Mouse (Mus musculus) forebrain, embryonic 11.5 days (tissue): ENCODE data around the gene Ndufa4l2. TPM values are rescaled to one million over a fixed set of nuclear protein-coding genes. Genes with fewer than 3 reads are reported as not detected.

Experiments used
- ATAC-seq: fragments of 200-750 bp; cut with Nextera tagmentation; replicated peaks from 2 replicates; pipeline ENCODE4 v1.8.0; 2017; ENCODE audit warnings: moderate TSS enrichment; ENCODE audit not compliant: low FRiP score
- DNase-seq: peaks from one replicate; pipeline ENCODE4 v3.0.0-alpha.2; 2017; ENCODE audit warnings: low spot score
- H3K27ac ChIP-seq: fragments of 300-500 bp; sonication (generic); 2 replicates; pipeline ENCODE4 v1.5.1; 2014; ENCODE audit warnings: low read depth, low read length
- H3K27me3 ChIP-seq: fragments of 300-500 bp; sonication (generic); 2 replicates; pipeline ENCODE4 v1.6.1; 2014; ENCODE audit warnings: mild to moderate bottlenecking, low read length, mixed read lengths; ENCODE audit not compliant: control insufficient read depth, insufficient read depth
- H3K36me3 ChIP-seq: fragments of 300-500 bp; sonication (generic); 2 replicates; pipeline ENCODE4 v1.6.1; 2014; ENCODE audit warnings: mild to moderate bottlenecking, low read length, moderate library complexity, mixed read lengths; ENCODE audit not compliant: control insufficient read depth, insufficient read depth
- H3K4me1 ChIP-seq: fragments of 300-500 bp; sonication (generic); replicated peaks from 2 replicates; pipeline ENCODE4 v1.6.1; 2014; ENCODE audit warnings: low read length, mixed read lengths; ENCODE audit not compliant: control insufficient read depth, insufficient read depth
- H3K4me2 ChIP-seq: fragments of 300-500 bp; sonication (generic); 2 replicates; pipeline ENCODE4 v1.6.1; 2014; ENCODE audit warnings: low read depth, mild to moderate bottlenecking, low read length, moderate library complexity, mixed read lengths; ENCODE audit not compliant: severe bottlenecking
- H3K4me3 ChIP-seq: fragments of 300-500 bp; sonication (generic); 2 replicates; pipeline ENCODE4 v1.5.1; 2014; ENCODE audit warnings: low read depth, low read length
- H3K9ac ChIP-seq: fragments of 300-500 bp; sonication (generic); 2 replicates; pipeline ENCODE4 v1.6.1; 2014; ENCODE audit warnings: low read length
- H3K9me3 ChIP-seq: fragments of 300-500 bp; sonication (generic); 2 replicates; pipeline ENCODE4 v1.6.1; 2016; ENCODE audit warnings: low read length, mixed read lengths; ENCODE audit not compliant: control insufficient read depth
- WGBS: fragments of 180-500 bp; shearing (Covaris S2); extraction: QIAGEN DNeasy Blood & Tissue Kit; methylation state at CpG from one replicate; pipeline ENCODE4 v1.1.7; 2014; 5-methylcytosine and 5-hydroxymethylcytosine counted together
- polyA plus RNA-seq: library from polyadenylated mRNA; unstranded; fragments of >200 nt; fragmentation: Nextera tagmentation; extraction: Ambion mirVana; gene quantifications from 2 replicates; pipeline ENCODE4 v1.2.1, GENCODE M21; 2014

Ndufa4l2 gene
- polyA plus RNA-seq, 1 experiment from 2014 or later = 6.1 TPM

- no peaks in the 10 kb centered on the region for H3K27me3 ChIP-seq
- H3K36me3 ChIP-seq = peaks cover 7% of the 10 kb centered on the region; the same call in 1 of the 2 replicates
- no peak overlapping the region for H3K27ac ChIP-seq
- WGBS = 92% methylated on average over 10 of the region's 10 CpGs
- no peak overlapping the region for H3K4me3 ChIP-seq
- H3K9me3 ChIP-seq = no peaks in the 10 kb centered on the region
- no peak overlapping the region for H3K4me2 ChIP-seq
- no peak overlapping the region for H3K9ac ChIP-seq
- DNase-seq (no peak), ATAC-seq (no peak)
- H3K4me1 ChIP-seq = no peaks in the 10 kb centered on the region
Measured at GRCm38 (mm10) chr10:127485235-127485634, 29.5 kb upstream of the Ndufa4l2 start.

- no peak for ATAC-seq
- no peaks in the 10 kb centered on the region for H3K9me3 ChIP-seq
- no peak for DNase-seq
- H3K4me1 ChIP-seq = no peaks in the 10 kb centered on the region
- no peaks in the 10 kb centered on the region for H3K27me3 ChIP-seq
- H3K27ac ChIP-seq = no peak overlapping the region
- no peak overlapping the region for H3K9ac ChIP-seq
- 90% methylated on average over 7 of the region's 7 CpGs for WGBS
- peaks cover 13% of the 10 kb centered on the region for H3K36me3 ChIP-seq
- no peak overlapping the region for H3K4me2 ChIP-seq
- H3K4me3 ChIP-seq = no peak overlapping the region
Measured at GRCm38 (mm10) chr10:127488856-127489255, 25.9 kb upstream of the Ndufa4l2 start.

GRCm38 (mm10) chr10:127490160-127491127, 24.3 kb upstream of the Ndufa4l2 start:
- no peak overlapping the region for H3K9ac ChIP-seq
- peaks cover 6% of the 10 kb centered on the region for H3K36me3 ChIP-seq
- no peaks in the 10 kb centered on the region for H3K9me3 ChIP-seq
- no peaks in the 10 kb centered on the region for H3K27me3 ChIP-seq
- H3K27ac ChIP-seq = no peak overlapping the region
- no peak overlapping the region for H3K4me2 ChIP-seq
- 83% methylated on average over 18 of the region's 18 CpGs for WGBS
- H3K4me1 ChIP-seq = no peaks in the 10 kb centered on the region
- ATAC-seq (no peak), DNase-seq (no peak)
- no peak overlapping the region for H3K4me3 ChIP-seq

- ATAC-seq (no peak), DNase-seq (no peak)
- Histone ChIP-seq H3K4me3 (no peak overlapping the region), H3K4me1 (no peaks in the 10 kb centered on the region), H3K27ac (no peak overlapping the region), H3K9ac (no peak overlapping the region), H3K4me2 (no peak overlapping the region), H3K36me3 (peaks cover 6% of the 10 kb centered on the region), H3K27me3 (no peaks in the 10 kb centered on the region), H3K9me3 (no peaks in the 10 kb centered on the region)
- whole genome bisulfite sequencing = 82% methylated on average over 8 of the region's 8 CpGs
Measured at GRCm38 (mm10) chr10:127491128-127491512, 23.6 kb upstream of the Ndufa4l2 start.

- H3K4me3 ChIP-seq = no peak overlapping the region
- no peak overlapping the region for H3K9ac ChIP-seq
- DNase-seq = no peak
- H3K4me2 ChIP-seq = no peak overlapping the region
- 91% methylated on average over 3 of the region's 3 CpGs for WGBS
- peaks cover 6% of the 10 kb centered on the region for H3K36me3 ChIP-seq
- H3K27ac ChIP-seq = no peak overlapping the region
- H3K27me3 ChIP-seq = no peaks in the 10 kb centered on the region
- no peak for ATAC-seq
- no peaks in the 10 kb centered on the region for H3K9me3 ChIP-seq
- H3K4me1 ChIP-seq = no peaks in the 10 kb centered on the region
Measured at GRCm38 (mm10) chr10:127492118-127492517, 22.6 kb upstream of the Ndufa4l2 start.

- Histone ChIP-seq H3K9me3 (no peaks in the 10 kb centered on the region), H3K4me1 (no peaks in the 10 kb centered on the region), H3K4me3 (no peak overlapping the region), H3K9ac (no peak overlapping the region), H3K4me2 (no peak overlapping the region), H3K27me3 (no peaks in the 10 kb centered on the region), H3K36me3 (peaks cover 6% of the 10 kb centered on the region), H3K27ac (no peak overlapping the region)
- WGBS = 96% methylated on average over 3 of the region's 3 CpGs
- no peak for DNase-seq
- no peak for ATAC-seq
Measured at GRCm38 (mm10) chr10:127496156-127496555, 18.6 kb upstream of the Ndufa4l2 start.

GRCm38 (mm10) chr10:127499516-127499915, 15.3 kb upstream of the Ndufa4l2 start:
- no peaks in the 10 kb centered on the region for H3K9me3 ChIP-seq
- 80% methylated on average over 5 of the region's 5 CpGs for WGBS
- ATAC-seq = no peak
- no peaks in the 10 kb centered on the region for H3K4me1 ChIP-seq
- DNase-seq = no peak
- no peak overlapping the region for H3K27ac ChIP-seq
- no peak overlapping the region for H3K9ac ChIP-seq
- H3K4me2 ChIP-seq = no peak overlapping the region
- H3K27me3 ChIP-seq = no peaks in the 10 kb centered on the region
- no peak overlapping the region for H3K4me3 ChIP-seq
- H3K36me3 ChIP-seq = no peaks in the 10 kb centered on the region; the same call in 1 of the 2 replicates

- no peak overlapping the region for H3K4me3 ChIP-seq
- H3K27ac ChIP-seq = no peak overlapping the region
- no peaks in the 10 kb centered on the region for H3K9me3 ChIP-seq
- no peaks in the 10 kb centered on the region for H3K4me1 ChIP-seq
- H3K36me3 ChIP-seq = no peaks in the 10 kb centered on the region; the same call in 1 of the 2 replicates
- H3K4me2 ChIP-seq = no peak overlapping the region
- H3K27me3 ChIP-seq = no peaks in the 10 kb centered on the region
- ATAC-seq = no peak
- 90% methylated on average over 4 of the region's 4 CpGs for WGBS
- no peak overlapping the region for H3K9ac ChIP-seq
- DNase-seq = no peak
Measured at GRCm38 (mm10) chr10:127500042-127500441, 14.7 kb upstream of the Ndufa4l2 start.
